Mouse (Mus musculus): ENCODE measurements around the gene Gm21970. TPM values are rescaled to one million over a fixed set of nuclear protein-coding genes. Genes with fewer than 3 reads are reported as not detected.

The Gm21970 gene
- polyA plus RNA-seq, 1 experiment from 2014 or later = not detected

- ATAC-seq = no peak
- no peak overlapping the region for H3K4me2 ChIP-seq (ENCODE audit: low read length)
- WGBS = 63% methylated on average over 17 of the region's 17 CpGs
- H3K27me3 ChIP-seq (ENCODE audit: control insufficient read depth, insufficient read depth, low read depth, low read length) = no peaks in the 10 kb centered on the region
- H3K9ac ChIP-seq (ENCODE audit: low read depth, low read length) = no peak overlapping the region
- H3K36me3 ChIP-seq (ENCODE audit: control insufficient read depth, insufficient read depth, low read length) = no peaks in the 10 kb centered on the region
- H3K4me3 ChIP-seq (ENCODE audit: low read depth, low read length) = no peak overlapping the region
- no peaks in the 10 kb centered on the region for H3K9me3 ChIP-seq (replicated peaks; ENCODE audit: control insufficient read depth, low read length, poor library complexity, severe bottlenecking)
- no peak overlapping the region; the same call in 1 of the 2 replicates for H3K27ac ChIP-seq (ENCODE audit: low read length)
- H3K4me1 ChIP-seq (ENCODE audit: control insufficient read depth, insufficient read depth, low read length) = peaks cover 5% of the 10 kb centered on the region
Observed at GRCm38 (mm10) chr16:91378431-91378986, 13.0 kb upstream of the Gm21970 start.

DNA sequence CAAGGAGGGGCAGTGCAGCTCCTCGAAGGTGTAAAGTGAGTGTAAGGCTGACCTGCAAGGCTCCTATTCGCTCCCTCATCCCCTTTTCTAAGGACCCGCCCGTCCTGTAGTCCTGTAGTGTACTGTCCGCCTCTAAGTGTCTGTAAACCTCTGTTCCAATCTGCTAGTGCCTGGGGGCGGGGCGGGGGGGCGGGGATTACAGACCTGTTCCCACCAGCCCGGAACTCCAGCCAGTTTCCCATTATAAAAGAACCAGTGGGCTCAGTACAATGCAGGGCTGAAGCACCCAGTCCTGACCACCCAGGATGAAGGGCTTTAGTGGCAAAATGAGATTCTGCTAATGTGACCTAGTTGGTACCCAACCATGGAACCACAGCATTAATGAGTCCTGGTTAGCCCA is 12.5 kb upstream of the Gm21970 start:
- WGBS = 36% methylated on average over 9 of the region's 9 CpGs
- H3K36me3 ChIP-seq (ENCODE audit: control insufficient read depth, insufficient read depth, low read length) = no peaks in the 10 kb centered on the region
- no peak overlapping the region for H3K4me2 ChIP-seq (ENCODE audit: low read length)
- no peak overlapping the region for H3K9ac ChIP-seq (ENCODE audit: low read depth, low read length)
- peak overlapping the region; percentile 38 for H3K27ac ChIP-seq (ENCODE audit: low read length)
- peak; percentile 64 for ATAC-seq
- peaks cover under 1% of the 10 kb centered on the region for H3K4me1 ChIP-seq (ENCODE audit: control insufficient read depth, insufficient read depth, low read length)
- no peak overlapping the region for H3K4me3 ChIP-seq (ENCODE audit: low read depth, low read length)
- H3K27me3 ChIP-seq (ENCODE audit: control insufficient read depth, insufficient read depth, low read depth, low read length) = no peaks in the 10 kb centered on the region
- H3K9me3 ChIP-seq (replicated peaks; ENCODE audit: control insufficient read depth, low read length, poor library complexity, severe bottlenecking) = no peaks in the 10 kb centered on the region

DNA sequence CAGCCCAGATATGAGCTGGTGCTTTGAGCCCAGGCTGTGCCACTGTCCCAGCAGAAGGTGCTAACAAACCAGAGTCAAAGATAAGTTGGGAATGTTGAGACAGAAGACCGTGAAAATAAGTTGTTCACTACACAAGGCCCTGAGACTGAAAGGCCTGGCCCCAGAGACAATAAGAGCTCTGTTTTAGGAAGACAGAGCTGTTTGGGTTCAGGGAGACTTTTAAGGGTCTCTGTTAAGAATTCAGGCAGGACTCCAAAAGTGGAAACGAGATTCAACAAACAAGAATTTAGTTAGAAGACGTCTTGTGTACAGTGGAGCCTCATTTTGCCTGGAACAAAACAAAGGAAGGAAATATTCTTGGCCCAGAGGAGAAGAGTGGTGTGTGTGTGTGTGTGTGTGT is 12.1 kb upstream of the Gm21970 start:
- H3K36me3 ChIP-seq (ENCODE audit: control insufficient read depth, insufficient read depth, low read length) = 0 out of 2 replicates have a peak, but pooled peaks cover 2% of the 10 kb centered on the region
- H3K4me2 ChIP-seq (ENCODE audit: low read length) = no peak overlapping the region
- no peaks in the 10 kb centered on the region for H3K9me3 ChIP-seq (replicated peaks; ENCODE audit: control insufficient read depth, low read length, poor library complexity, severe bottlenecking)
- H3K27me3 ChIP-seq (ENCODE audit: control insufficient read depth, insufficient read depth, low read depth, low read length) = no peaks in the 10 kb centered on the region
- no peaks in the 10 kb centered on the region for H3K4me1 ChIP-seq (ENCODE audit: control insufficient read depth, insufficient read depth, low read length)
- 48% methylated on average over 3 of the region's 3 CpGs for WGBS
- H3K4me3 ChIP-seq (ENCODE audit: low read depth, low read length) = no peak overlapping the region
- H3K9ac ChIP-seq (ENCODE audit: low read depth, low read length) = no peak overlapping the region
- no peak for ATAC-seq
- H3K27ac ChIP-seq (ENCODE audit: low read length) = peak overlapping the region; percentile 38

DNA sequence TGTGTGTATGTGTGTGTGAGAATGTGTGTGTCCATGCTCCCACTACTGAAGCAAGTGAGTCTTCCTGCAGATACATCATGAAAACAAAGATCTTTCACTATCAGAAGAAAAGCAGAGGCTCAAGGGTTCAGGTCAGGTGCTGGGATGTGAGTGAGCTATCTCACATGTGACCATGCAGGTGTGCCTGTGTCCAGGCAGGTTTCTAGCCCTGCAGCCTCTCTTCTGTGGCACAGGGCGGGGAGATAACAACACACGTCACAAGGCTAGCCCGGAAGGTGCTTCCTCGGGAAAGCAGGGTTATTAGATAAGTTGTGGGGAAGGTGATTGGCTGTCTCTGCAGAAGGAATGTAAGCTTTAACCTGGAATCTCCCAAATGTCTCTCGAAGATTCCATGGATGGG is 11.4 kb upstream of the Gm21970 start:
- Histone ChIP-seq H3K27ac (ENCODE audit: low read length) (no peak overlapping the region), H3K27me3 (ENCODE audit: control insufficient read depth, insufficient read depth, low read depth, low read length) (no peaks in the 10 kb centered on the region), H3K4me2 (ENCODE audit: low read length) (no peak overlapping the region), H3K4me3 (ENCODE audit: low read depth, low read length) (no peak overlapping the region), H3K36me3 (ENCODE audit: control insufficient read depth, insufficient read depth, low read length) (peaks cover 6% of the 10 kb centered on the region; the same call in 1 of the 2 replicates), H3K9me3 (replicated peaks; ENCODE audit: control insufficient read depth, low read length, poor library complexity, severe bottlenecking) (no peaks in the 10 kb centered on the region), H3K4me1 (ENCODE audit: control insufficient read depth, insufficient read depth, low read length) (no peaks in the 10 kb centered on the region), H3K9ac (ENCODE audit: low read depth, low read length) (no peak overlapping the region)
- ATAC-seq = no peak
- WGBS = 89% methylated on average over 5 of the region's 5 CpGs

DNA sequence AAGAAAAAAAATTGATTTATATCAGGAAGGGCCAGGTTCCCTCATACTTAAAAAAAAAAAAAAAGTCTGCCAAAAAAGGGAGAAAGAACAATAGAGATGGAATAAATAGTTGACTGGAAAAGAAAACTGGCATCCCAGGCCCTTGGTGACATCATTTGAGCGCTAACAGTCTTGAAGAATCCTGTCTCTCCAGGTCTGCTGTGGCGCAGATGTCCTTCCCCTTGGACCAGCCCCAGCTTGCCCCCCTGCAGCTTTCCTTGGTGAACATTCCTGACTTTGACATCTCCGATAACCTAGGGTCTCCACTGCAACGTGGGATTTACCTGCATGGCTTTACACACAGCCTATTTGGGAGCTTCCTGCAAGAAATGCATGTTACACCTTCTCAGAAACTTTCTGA is 9.9 kb upstream of the Gm21970 start:
- no peak overlapping the region for H3K4me3 ChIP-seq (ENCODE audit: low read depth, low read length)
- H3K27ac ChIP-seq (ENCODE audit: low read length) = no peak overlapping the region
- H3K4me1 ChIP-seq (ENCODE audit: control insufficient read depth, insufficient read depth, low read length) = no peaks in the 10 kb centered on the region
- ATAC-seq = no peak
- H3K36me3 ChIP-seq (ENCODE audit: control insufficient read depth, insufficient read depth, low read length) = peaks cover 6% of the 10 kb centered on the region; the same call in 1 of the 2 replicates
- no peaks in the 10 kb centered on the region for H3K27me3 ChIP-seq (ENCODE audit: control insufficient read depth, insufficient read depth, low read depth, low read length)
- no peaks in the 10 kb centered on the region for H3K9me3 ChIP-seq (replicated peaks; ENCODE audit: control insufficient read depth, low read length, poor library complexity, severe bottlenecking)
- 89% methylated on average over 4 of the region's 4 CpGs for WGBS
- no peak overlapping the region for H3K4me2 ChIP-seq (ENCODE audit: low read length)
- no peak overlapping the region for H3K9ac ChIP-seq (ENCODE audit: low read depth, low read length)

DNA sequence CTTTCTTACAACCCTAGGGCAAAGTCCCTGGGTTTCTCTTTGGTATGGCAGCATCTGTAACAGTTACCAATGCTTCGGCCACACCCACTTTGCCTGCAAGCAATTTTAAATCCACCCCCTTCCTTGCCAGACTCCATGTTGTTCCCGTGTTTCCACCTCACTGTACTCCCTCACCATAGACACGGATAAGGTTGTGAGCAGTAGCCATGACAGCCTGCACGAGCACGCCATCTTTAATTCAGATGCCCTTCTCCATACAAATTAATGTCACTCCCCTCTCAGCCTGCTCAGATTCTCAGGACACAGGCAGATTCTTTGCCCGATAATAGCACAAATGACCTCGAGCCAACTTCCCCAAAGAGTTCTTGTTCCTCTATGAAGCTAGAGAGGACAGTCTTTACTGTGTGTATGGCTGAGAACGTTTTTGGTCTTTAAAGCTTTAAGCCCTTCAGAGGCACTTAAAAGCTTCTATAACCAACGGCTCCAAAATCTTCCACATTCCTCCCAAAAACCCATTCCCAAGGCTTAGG is 9.2 kb upstream of the Gm21970 start:
- no peaks in the 10 kb centered on the region for H3K27me3 ChIP-seq (ENCODE audit: control insufficient read depth, insufficient read depth, low read depth, low read length)
- no peak overlapping the region for H3K27ac ChIP-seq (ENCODE audit: low read length)
- WGBS = 91% methylated on average over 9 of the region's 9 CpGs
- no peaks in the 10 kb centered on the region for H3K9me3 ChIP-seq (replicated peaks; ENCODE audit: control insufficient read depth, low read length, poor library complexity, severe bottlenecking)
- H3K4me1 ChIP-seq (ENCODE audit: control insufficient read depth, insufficient read depth, low read length) = no peaks in the 10 kb centered on the region
- ATAC-seq = no peak
- H3K36me3 ChIP-seq (ENCODE audit: control insufficient read depth, insufficient read depth, low read length) = peaks cover 6% of the 10 kb centered on the region; the same call in 1 of the 2 replicates
- no peak overlapping the region for H3K4me3 ChIP-seq (ENCODE audit: low read depth, low read length)
- H3K9ac ChIP-seq (ENCODE audit: low read depth, low read length) = no peak overlapping the region
- no peak overlapping the region for H3K4me2 ChIP-seq (ENCODE audit: low read length)

- peaks cover 15% of the 10 kb centered on the region for H3K36me3 ChIP-seq (ENCODE audit: control insufficient read depth, insufficient read depth, low read length)
- no peak overlapping the region for H3K9ac ChIP-seq (ENCODE audit: low read depth, low read length)
- no peaks in the 10 kb centered on the region for H3K4me1 ChIP-seq (ENCODE audit: control insufficient read depth, insufficient read depth, low read length)
- H3K27me3 ChIP-seq (ENCODE audit: control insufficient read depth, insufficient read depth, low read depth, low read length) = no peaks in the 10 kb centered on the region
- H3K4me3 ChIP-seq (ENCODE audit: low read depth, low read length) = no peak overlapping the region
- H3K4me2 ChIP-seq (ENCODE audit: low read length) = no peak overlapping the region
- WGBS = 88% methylated on average over 4 of the region's 4 CpGs
- H3K27ac ChIP-seq (ENCODE audit: low read length) = no peak overlapping the region
- no peak for ATAC-seq
- no peaks in the 10 kb centered on the region for H3K9me3 ChIP-seq (replicated peaks; ENCODE audit: control insufficient read depth, low read length, poor library complexity, severe bottlenecking)
Observed at GRCm38 (mm10) chr16:91384221-91384620, 7.3 kb upstream of the Gm21970 start.

DNA sequence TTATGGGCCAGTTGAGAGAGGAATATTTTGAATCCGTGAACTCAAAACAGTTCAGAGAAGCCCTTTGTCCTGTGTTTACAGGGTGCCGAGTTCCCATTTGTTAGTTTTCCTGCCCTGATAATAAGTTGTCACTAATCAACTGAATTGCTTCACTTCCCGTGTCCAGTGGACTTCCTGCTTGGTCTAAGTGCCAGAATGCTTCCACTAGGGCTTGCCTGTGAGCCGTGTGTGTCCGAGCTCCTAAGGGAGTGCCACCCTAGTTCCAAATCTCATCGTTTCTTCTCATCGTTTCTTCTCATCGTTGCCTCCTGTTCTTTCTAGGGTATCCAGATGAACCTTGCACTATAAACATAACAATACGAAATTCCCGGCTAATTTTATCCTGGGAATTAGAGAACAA is 5.9 kb upstream of the Gm21970 start:
- H3K36me3 ChIP-seq (ENCODE audit: control insufficient read depth, insufficient read depth, low read length) = peaks cover 15% of the 10 kb centered on the region
- H3K4me2 ChIP-seq (ENCODE audit: low read length) = no peak overlapping the region
- no peak for ATAC-seq
- no peak overlapping the region for H3K27ac ChIP-seq (ENCODE audit: low read length)
- no peak overlapping the region for H3K9ac ChIP-seq (ENCODE audit: low read depth, low read length)
- WGBS = 58% methylated on average over 10 of the region's 10 CpGs
- H3K4me1 ChIP-seq (ENCODE audit: control insufficient read depth, insufficient read depth, low read length) = no peaks in the 10 kb centered on the region
- H3K4me3 ChIP-seq (ENCODE audit: low read depth, low read length) = no peak overlapping the region
- no peaks in the 10 kb centered on the region for H3K9me3 ChIP-seq (replicated peaks; ENCODE audit: control insufficient read depth, low read length, poor library complexity, severe bottlenecking)
- no peaks in the 10 kb centered on the region for H3K27me3 ChIP-seq (ENCODE audit: control insufficient read depth, insufficient read depth, low read depth, low read length)

GRCm38 (mm10) chr16:91386419-91387120 is 5.0 kb upstream of the Gm21970 start:
- H3K4me2 ChIP-seq (ENCODE audit: low read length) = no peak overlapping the region
- no peak for ATAC-seq

More at GRCm38 (mm10) chr16:91386419-91387120, 5.0 kb upstream of the Gm21970 start:
- Histone ChIP-seq H3K9me3 (replicated peaks; ENCODE audit: control insufficient read depth, low read length, poor library complexity, severe bottlenecking) (no peaks in the 10 kb centered on the region), H3K9ac (ENCODE audit: low read depth, low read length) (no peak overlapping the region), H3K36me3 (ENCODE audit: control insufficient read depth, insufficient read depth, low read length) (peaks cover 15% of the 10 kb centered on the region), H3K4me3 (ENCODE audit: low read depth, low read length) (no peak overlapping the region), H3K27ac (ENCODE audit: low read length) (no peak overlapping the region), H3K27me3 (ENCODE audit: control insufficient read depth, insufficient read depth, low read depth, low read length) (no peaks in the 10 kb centered on the region), H3K4me1 (ENCODE audit: control insufficient read depth, insufficient read depth, low read length) (no peaks in the 10 kb centered on the region)
- 93% methylated on average over 10 of the region's 10 CpGs for WGBS

All from midbrain, embryonic 16.5 days (tissue).